Mouse (Mus musculus) cerebellum, adult 2 months (tissue): ENCODE measurements around the gene Zp3.

Source experiments
- CTCF ChIP-seq: fragments of 200-500 bp; IDR thresholded peaks from 2 replicates; pipeline ENCODE4 v1.5.1; 2011; ENCODE audit warnings: low read depth, mild to moderate bottlenecking, control low read depth, low read length, moderate library complexity, borderline replicate concordance; ENCODE audit not compliant: insufficient read depth
- POLR2A ChIP-seq: fragments of 200-500 bp; IDR thresholded peaks from 2 replicates; pipeline ENCODE4 v1.6.1; 2011; ENCODE audit warnings: low read length, control low read depth, borderline replicate concordance; ENCODE audit not compliant: insufficient read depth

DNA sequence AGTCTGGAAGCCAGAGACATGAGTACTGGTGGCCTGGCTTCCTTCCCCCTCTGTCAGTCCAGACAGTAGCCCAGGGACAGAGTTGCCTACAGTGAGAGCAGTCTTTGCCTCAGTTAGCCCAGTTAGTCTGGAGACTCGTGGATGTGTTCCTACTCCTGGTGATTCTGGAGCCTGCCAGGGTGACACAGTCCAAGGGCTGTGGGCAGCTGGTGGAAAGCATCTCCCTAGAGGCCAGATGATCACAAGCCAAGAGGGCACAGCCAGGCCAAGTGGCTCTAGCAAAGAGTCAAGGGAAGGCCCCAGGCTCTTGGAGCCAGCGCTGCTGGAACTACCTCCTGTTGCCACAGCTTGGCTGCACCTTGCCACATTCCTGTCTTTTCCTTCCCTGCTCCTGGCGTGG is 45.8 kb downstream of the Zp3 start:
- no peak for TF ChIP-seq CTCF
- TF ChIP-seq POLR2A: no peak
